Mouse (Mus musculus): ENCODE data around the gene Qrich2. TPM values are rescaled to one million over a fixed set of nuclear protein-coding genes. Genes with fewer than 3 reads are reported as not detected.

Gene Qrich2
- total and polyA plus RNA-seq, 3 experiments, result 0.29 to 0.38 (median 0.32) TPM

DNA sequence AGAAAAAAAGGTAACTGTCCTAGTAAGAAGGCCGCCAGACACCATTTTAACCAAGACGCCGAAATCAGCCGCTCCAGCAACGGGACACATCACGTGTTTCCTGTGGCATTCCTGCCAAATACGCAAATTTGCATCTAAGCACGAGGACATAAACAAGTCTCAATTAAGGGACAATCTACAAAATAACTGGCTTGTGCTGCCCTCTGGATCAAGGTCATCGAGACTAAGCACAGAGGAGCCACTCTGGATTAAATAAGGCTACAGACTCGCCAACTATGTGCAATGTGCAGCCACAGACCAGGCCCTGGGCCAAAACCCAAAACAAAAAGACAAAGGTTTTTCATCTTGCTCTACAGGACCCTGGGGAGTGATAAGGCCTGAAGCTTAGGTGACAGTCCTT, 10.0 kb upstream of the Qrich2 start:
- TF ChIP-seq NRF1 (IDR thresholded peaks at IDR 0.05; ENCODE audit: low read depth, low read length) (no peak), SIN3A (IDR thresholded peaks at IDR 0.05; ENCODE audit: low read length) (no peak), CHD2 (IDR thresholded peaks at IDR 0.05; ENCODE audit: low read length) (no peak), RAD21 (IDR thresholded peaks at IDR 0.05; ENCODE audit: low read depth, low read length) (no peak), CTCF (conservative IDR thresholded peaks at IDR 0.05 in 1 of 2, IDR thresholded peaks at IDR 0.05 in 1 of 2; ENCODE audit: low read depth in 2 of 2, low read length in 2 of 2) (no peak), ZMIZ1 (IDR thresholded peaks at IDR 0.05; ENCODE audit: low read depth, low read length) (no peak), POLR2AphosphoS2 (IDR thresholded peaks at IDR 0.05; ENCODE audit: low read depth, low read length) (no peak), ZKSCAN1 (IDR thresholded peaks at IDR 0.05; ENCODE audit: borderline replicate concordance, low read depth, low read length) (no peak), RCOR1 (conservative IDR thresholded peaks at IDR 0.05; ENCODE audit: low read depth, low read length) (no peak), UBTF (IDR thresholded peaks at IDR 0.05; ENCODE audit: low read depth, low read length) (no peak), ELF1 (IDR thresholded peaks at IDR 0.05; ENCODE audit: low read depth, low read length) (no peak), MEF2A (IDR thresholded peaks at IDR 0.05; ENCODE audit: borderline replicate concordance, low read depth, low read length) (no peak), ETS1 (conservative IDR thresholded peaks at IDR 0.05; ENCODE audit: low read depth, low read length) (no peak)
- dilution Hi-C loops (cut with MboI; ENCODE audit: extremely low pct_ligation_motif_present, extremely low pct_unique_long_range_greater_than_20kb, low sequenced_read_pairs) (no loop called here), in situ Hi-C loops (cut with MboI; ENCODE audit: low pct_ligation_motif_present, low pct_unique_long_range_greater_than_20kb, low sequenced_read_pairs) (no loop called here)
- Histone ChIP-seq H3K9me3 (replicated peaks; ENCODE audit: low read length) (no peaks in the 10 kb centered on the region), H3K36me3 (replicated peaks in 1 of 2; ENCODE audit: control insufficient read depth in 1 of 2, insufficient read depth in 1 of 2, low read length in 1 of 2) (peaks cover 93 to 98% of the 10 kb centered on the region in 2 experiments), H3K4me3 (replicated peaks in 1 of 3; ENCODE audit: low read depth in 2 of 3, low read length in 2 of 3, poor library complexity in 1 of 3) (no peak overlapping the region), H3K27me3 (replicated peaks) (no peaks in the 10 kb centered on the region), H3K4me1 (ENCODE audit: control insufficient read depth in 1 of 2, insufficient read depth in 2 of 2) (no peaks in the 10 kb centered on the region), H3K79me2 (replicated peaks; ENCODE audit: control insufficient read depth, extremely low read depth, insufficient read depth, poor library complexity, severe bottlenecking) (no peaks in the 10 kb centered on the region), H3K4me2 (ENCODE audit: insufficient read depth, low read depth, poor library complexity, severe bottlenecking) (no peak overlapping the region), H3K9ac (ENCODE audit: insufficient read depth, low read depth) (no peak overlapping the region), H3K27ac (ENCODE audit: insufficient read depth, low read depth) (no peak overlapping the region)
- DNase-seq (ENCODE audit: extremely low read depth), result no peak

DNA sequence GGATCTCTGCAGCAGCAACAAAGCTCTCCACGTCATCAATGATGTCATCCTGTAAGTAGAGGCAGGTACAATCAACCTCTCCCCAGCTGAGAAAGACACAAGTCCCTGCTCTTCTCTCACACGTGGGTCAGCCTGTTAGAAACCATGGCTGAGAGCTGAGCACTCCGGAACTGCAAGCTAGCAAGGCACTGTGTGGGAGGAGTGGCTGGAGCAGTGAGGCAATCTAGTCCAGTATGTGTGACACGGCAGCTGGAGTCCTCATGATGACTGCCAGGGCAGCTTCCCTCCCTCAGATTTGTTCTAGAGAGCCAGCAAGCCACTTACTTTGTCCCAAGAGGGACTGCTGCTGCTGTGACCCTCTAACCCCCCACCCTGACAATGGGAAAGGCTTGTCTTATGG, 6.2 kb upstream of the Qrich2 start:
- peaks cover 70 to 78% of the 10 kb centered on the region in 2 experiments for H3K36me3 ChIP-seq (replicated peaks in 1 of 2; ENCODE audit: control insufficient read depth in 1 of 2, insufficient read depth in 1 of 2, low read length in 1 of 2)
- TF ChIP-seq ETS1 (conservative IDR thresholded peaks at IDR 0.05; ENCODE audit: low read depth, low read length) (no peak), POLR2A (IDR thresholded peaks at IDR 0.05; ENCODE audit: low read depth, low read length) (no peak), ZMIZ1 (IDR thresholded peaks at IDR 0.05; ENCODE audit: low read depth, low read length) (no peak), BHLHE40 (IDR thresholded peaks at IDR 0.05; ENCODE audit: low read depth, low read length) (no peak), IRF4 (IDR thresholded peaks at IDR 0.05; ENCODE audit: low read depth, low read length) (no peak), TCF12 (IDR thresholded peaks at IDR 0.05; ENCODE audit: low read depth, low read length) (no peak), CHD1 (IDR thresholded peaks at IDR 0.05; ENCODE audit: low read depth, low read length) (no peak)
- in situ Hi-C loops (cut with MboI; ENCODE audit: low pct_ligation_motif_present, low pct_unique_long_range_greater_than_20kb, low sequenced_read_pairs), result no loop called here
- H3K4me1 ChIP-seq (ENCODE audit: control insufficient read depth in 1 of 2, insufficient read depth in 2 of 2), result no peaks in the 10 kb centered on the region
- H3K4me2 ChIP-seq (ENCODE audit: insufficient read depth, low read depth, poor library complexity, severe bottlenecking), result no peak overlapping the region
- H3K27ac ChIP-seq (ENCODE audit: insufficient read depth, low read depth), result no peak overlapping the region
- dilution Hi-C loops (cut with MboI; ENCODE audit: extremely low pct_ligation_motif_present, extremely low pct_unique_long_range_greater_than_20kb, low sequenced_read_pairs), result no loop called here
- no peak overlapping the region for H3K9ac ChIP-seq (ENCODE audit: insufficient read depth, low read depth)
- H3K27me3 ChIP-seq (replicated peaks), result no peaks in the 10 kb centered on the region
- no peaks in the 10 kb centered on the region for H3K79me2 ChIP-seq (replicated peaks; ENCODE audit: control insufficient read depth, extremely low read depth, insufficient read depth, poor library complexity, severe bottlenecking)
- no peaks in the 10 kb centered on the region for H3K9me3 ChIP-seq (replicated peaks; ENCODE audit: low read length)
- no peak for DNase-seq (ENCODE audit: extremely low read depth)
- no peak overlapping the region for H3K4me3 ChIP-seq (replicated peaks in 1 of 3; ENCODE audit: low read depth in 2 of 3, low read length in 2 of 3, poor library complexity in 1 of 3)

Data from CH12.LX (cell line).